Mouse (Mus musculus) urinary bladder, postnatal 10 days (tissue): ENCODE measurements at regions not wholly inside any gene's neighbourhood (a gene's known extent, or its start where the extent isn't known, plus 50 kb on each side); places are given as distances from the start of the nearest gene placed in this dataset.
A peak's percentile ranks its signal among the peaks of the same experiment; 100 is the strongest.

Source experiments
- DNase-seq: peaks from one replicate; pipeline ENCODE4 v3.0.0; 2022; ENCODE audit warnings: low spot score

DNA sequence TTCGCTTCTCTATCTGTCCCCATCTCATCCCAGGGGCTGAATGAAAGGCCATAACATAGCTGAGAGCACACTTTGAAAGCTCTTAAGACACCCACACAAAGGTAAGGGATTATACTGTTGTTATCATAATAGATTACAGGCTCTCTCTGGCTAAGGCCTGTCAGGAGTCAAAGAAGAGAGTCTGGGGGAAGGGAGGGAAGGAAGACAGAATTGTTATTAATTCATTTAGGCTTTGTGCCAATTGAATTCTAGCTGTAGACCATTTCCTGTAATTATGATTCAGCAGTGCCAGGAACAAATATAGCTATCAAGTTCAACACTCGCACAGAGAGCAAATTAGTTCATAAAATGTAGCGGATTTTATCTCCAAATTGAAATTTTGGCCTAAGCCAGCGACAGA, 369.3 kb upstream of the Gm10306 start:
- no peak for DNase-seq

DNA sequence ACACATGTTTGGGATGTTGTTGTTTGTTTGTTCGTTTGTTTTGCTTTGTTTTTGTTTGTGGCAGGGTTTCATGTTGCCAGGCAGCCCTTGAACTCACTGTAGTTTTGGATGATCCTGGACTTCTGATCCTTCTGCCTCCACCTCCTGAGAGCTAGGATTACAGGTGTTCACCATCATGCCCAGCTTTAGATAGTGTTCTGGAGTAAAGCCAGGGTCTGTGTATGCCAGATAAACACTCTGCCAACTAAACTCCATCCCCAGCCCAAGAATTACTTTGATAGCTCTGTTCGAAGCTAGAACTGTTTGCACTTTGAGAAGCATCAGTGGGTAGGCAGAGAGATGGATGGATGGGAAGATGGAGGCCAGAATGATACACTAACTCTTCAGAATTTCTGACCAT, 368.0 kb upstream of the Gm10306 start:
- DNase-seq, result no peak

DNA sequence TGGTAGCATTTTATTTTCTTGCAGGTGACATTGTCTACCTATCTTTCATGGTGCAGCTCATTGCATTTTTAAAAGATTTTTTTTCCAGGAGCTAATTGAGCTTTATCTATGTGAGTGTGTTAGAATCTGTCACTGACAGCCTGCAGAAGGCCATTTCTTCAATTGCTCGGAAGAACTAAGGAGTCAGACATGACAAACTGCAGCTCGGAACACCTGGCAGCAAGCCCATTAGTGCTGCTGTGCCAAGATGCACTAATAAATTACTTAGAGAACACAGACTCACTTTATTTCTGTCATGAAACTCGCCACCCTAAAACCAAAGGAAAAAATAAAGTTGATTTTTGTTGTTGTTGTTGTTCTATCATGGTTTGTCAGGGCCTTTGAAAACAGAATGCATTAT, 367.5 kb upstream of the Gm10306 start:
- DNase-seq, result peak; percentile 34

DNA sequence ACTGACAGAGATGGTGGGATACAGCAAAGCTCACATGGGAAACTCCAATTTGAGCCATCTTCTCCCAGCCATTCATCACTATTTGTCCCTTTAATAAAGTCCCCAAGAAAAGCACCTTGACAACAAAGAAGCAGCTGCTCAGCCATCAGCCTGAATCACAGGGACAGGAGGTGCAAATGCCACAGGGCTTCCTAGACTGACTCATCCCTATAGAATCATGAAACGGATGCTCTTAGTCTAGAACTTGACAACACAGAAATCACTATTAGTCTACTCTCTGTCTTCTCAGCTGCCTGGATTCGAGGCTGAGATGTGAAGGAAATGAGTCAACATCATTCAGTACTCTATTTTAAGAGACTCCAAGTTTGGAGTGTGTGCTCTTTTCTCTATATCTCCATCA, 365.4 kb upstream of the Gm10306 start:
- DNase-seq, result no peak

DNA sequence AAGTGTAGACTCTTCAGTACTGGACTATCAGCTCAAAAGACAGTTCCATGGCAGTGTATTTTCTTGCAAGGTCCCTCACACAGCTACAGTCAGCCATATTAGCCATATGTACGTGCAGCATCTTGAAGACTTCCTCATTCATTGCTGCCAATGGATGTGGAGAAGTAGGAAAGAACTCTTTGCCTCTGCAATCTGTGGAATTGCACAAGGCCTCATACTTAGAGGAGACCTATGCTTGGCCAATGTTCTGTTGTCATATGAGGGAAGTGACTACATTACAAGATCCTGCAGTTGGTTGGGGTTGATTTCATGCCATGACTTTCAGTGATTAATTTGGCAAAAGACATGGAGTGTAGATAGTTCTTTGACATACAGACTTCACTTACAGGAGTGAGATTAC, 340.1 kb upstream of the Gm10306 start:
- DNase-seq, result no peak

DNA sequence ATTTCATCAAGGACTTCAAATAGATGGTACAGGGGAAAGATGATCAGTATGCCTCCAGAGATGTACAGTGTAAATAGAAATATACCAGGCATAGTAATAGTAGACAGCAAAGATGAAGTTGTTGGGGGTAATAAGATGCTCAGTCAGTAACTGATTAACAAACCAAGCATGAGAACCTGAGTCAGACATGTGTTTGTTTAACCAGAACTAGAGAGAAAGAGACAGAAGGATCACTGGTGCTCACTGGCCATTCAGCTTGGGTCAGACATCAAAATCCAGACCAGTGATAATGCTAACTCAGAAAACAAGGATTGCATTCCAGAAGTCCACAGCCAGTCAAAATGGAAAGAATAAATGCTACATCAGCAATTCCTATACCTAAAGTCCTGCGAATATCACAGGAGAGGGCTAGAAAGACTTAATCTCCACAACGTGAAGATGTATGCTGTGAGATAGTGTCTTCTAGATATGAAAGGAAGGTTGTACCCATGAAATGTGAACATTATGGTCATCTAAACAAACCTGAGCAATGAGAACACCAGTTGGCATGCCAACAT, 320.6 kb upstream of the Gm10306 start:
- no peak for DNase-seq

DNA sequence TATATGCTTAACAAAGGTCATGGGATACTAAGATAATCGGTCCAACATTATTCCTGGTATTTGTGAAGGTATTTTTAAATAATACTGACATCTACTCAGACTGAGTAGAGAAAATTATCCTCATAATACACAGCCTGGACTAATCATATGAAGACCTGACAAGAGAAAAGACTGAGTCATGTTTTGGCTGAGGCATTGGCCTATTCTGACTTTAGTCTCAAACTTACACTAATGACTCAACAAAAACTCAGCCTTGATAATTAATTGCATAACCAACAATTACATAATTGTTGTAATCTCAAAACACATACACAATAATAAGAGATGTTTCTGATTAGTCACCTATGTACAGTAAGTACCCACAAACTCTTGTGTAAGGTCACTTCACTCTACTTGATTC, 300.3 kb upstream of the Gm10306 start:
- no peak for DNase-seq

DNA sequence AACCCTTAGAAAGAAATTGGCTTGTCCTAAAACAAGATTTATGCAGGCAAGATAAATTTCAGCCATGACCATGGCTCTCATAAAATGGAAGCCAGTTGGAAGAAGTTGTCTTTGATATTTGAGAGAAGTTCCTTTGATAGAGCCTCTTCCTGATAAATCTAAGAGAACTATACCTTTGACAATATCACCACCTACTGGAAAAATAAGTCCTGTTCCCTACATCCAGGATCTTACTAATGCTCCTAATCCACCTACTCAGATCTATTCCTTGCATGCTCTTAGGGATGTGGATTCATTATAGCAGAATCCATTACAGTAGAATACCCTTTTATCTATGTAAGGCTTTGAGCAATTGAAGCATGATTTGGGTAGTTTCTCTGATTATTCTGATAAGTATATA, 295.2 kb upstream of the Gm10306 start:
- no peak for DNase-seq

DNA sequence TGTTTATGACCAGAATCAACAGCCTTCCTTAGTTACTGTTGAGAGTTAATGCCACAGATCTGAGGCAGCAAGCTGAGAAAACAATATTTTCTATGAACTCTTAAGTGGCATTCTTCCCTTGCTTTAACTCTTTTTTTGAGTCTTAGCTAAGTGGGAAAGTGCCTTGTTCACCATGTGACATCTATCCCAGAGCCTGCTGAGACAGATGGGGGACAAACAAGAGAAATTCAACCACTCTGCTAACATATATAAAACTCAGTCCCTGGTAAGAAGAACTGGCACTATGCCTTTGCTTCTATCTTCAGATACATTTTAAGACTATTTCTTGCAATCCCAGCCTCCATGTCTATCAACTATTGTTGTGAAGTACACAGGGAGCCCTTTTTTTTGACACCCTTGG, 274.6 kb upstream of the Gm10306 start:
- no peak for DNase-seq

DNA sequence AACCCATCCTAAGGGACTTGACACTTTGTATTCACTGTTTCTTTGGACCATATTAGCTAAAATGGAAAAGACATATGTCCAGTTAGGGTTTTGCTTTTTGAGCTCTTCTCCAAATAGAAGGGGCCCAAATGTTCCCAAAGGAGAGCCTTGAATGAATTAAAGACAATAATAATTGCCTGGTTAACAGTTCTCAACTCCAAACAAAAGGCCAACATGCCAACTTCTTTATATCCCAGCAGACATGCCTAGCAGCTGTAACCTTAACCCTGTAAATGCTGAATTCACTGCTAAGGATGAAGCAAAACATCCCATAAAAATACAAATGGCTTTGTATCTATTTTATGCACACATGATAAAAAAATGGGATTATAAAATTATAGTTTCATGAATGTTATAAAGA, 264.2 kb upstream of the Gm10306 start:
- DNase-seq, result no peak

DNA sequence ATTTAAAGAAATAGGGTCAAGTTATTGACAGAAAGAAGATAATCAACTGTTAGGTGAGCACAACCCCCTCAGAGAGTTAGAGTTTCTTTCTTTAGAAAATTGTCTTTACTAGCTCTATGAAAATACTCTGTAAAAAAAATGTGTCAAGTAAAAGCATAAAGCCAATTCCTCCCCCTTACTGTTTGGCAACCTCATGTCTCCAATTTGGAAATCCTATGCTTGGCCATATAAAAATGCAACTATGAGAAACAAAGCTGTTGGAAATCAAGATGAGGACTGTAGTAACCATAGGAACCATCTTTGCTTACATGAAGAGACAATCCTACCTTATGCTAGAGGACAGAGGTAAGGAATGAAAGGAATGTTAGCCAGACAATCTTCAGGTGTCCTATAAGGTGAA, 239.0 kb upstream of the Gm10306 start:
- DNase-seq, result no peak

DNA sequence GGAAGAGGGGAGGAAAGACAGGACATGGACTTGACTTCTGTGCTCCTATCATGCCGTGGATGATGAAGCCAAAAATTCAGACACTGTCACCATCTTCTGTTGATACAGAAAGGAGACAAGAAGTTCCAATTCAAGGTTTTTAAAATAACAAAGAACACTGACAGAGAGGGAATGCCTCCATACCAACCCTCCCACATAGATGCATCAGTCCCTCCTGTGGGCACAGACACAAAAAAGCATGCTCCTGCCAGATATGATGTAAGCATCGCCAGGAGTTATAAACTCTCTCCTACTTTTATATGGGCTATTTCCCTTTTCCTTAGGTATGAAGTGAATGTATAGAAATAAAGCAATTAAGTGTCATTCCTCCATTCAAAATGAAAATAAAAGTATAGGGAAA, 229.6 kb upstream of the Gm10306 start:
- DNase-seq, result no peak

DNA sequence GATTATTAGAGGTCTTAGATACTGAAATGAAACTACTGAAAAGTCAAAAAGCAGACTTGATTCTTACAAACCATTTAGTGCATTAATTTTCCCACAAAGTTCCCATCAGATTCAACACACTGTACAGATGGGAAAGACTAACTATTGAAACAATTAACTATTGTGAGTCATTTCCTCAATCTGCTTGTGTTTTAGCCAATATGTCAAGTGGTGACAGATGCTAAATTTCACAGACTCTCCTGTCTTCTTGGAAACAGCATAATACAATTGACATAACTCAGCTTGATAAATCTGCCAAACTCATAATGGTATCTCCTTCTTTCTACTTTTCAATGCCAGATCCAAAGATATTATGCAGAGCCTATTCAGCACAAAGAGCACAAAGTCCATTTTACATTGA, 213.0 kb upstream of the Gm10306 start:
- no peak for DNase-seq

DNA sequence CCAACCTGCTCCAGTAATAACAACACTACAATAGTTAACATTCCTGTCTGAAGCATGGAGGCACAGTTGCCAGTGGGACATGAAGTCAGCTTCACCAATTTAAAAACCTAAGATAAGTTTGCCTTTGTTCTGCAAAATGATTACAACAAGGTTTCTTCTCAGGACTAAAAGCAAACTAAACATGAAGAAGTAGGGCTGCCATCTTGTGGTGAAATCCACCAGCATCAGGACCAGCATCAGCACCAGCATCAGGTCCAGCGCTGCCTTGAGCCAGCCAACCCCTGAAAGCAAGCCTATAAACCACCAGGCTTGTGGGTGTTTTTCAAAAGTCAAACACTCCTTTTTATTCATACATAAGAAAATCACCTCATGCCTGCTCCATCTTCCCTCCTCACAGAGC, 207.1 kb upstream of the Gm10306 start:
- no peak for DNase-seq

DNA sequence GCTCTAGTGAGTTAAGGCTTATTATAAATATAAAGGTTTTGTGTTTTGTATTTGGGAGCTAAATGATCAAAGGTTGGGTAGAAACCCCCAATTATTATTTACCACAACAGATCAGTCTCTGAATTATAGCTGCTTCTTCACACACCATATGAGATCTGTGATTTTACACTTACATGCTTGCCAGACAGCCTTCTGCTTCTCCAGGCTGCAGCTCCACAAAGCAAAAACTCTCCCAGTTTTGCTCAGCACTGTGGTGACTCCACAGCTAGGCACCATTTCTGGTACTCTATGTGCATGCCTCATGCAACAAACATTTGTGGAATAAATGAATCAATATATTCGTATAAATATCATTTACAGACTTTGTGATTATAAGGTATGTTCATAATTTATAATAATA, 199.4 kb upstream of the Gm10306 start:
- no peak for DNase-seq

DNA sequence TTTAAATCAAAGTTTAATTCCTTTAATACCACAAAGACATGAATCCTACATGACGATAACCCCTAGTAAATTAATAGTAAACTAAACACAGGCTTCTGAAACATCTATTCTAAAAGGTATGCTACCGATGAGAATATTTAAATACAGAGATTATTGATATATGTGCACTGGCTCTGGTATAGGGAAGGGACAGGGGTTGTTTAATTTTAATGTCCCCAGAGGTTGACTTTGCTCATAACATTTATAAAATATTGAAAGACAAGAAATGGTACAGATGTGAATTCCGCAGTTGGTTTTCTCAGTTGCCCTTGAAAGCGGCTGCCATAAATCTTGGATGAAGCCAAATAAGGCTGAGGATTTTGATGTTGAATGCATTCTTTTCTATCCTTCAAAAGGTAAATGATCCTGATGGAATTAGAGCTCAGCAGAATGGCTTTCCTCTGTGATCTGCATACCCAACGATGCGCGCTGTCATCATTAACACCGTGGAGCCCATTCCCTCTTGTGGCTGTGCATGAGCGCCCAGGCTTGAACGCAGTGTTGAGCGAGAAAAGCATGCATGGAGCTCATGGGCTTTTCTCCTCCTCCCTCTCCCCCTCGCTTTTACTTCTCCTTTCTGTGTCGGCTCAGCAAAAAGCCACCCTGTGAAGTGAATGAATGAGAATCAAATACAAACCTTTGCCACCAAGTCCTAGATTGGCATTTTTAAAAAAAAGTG, 195.4 kb upstream of the Gm10306 start:
- DNase-seq, result no peak

DNA sequence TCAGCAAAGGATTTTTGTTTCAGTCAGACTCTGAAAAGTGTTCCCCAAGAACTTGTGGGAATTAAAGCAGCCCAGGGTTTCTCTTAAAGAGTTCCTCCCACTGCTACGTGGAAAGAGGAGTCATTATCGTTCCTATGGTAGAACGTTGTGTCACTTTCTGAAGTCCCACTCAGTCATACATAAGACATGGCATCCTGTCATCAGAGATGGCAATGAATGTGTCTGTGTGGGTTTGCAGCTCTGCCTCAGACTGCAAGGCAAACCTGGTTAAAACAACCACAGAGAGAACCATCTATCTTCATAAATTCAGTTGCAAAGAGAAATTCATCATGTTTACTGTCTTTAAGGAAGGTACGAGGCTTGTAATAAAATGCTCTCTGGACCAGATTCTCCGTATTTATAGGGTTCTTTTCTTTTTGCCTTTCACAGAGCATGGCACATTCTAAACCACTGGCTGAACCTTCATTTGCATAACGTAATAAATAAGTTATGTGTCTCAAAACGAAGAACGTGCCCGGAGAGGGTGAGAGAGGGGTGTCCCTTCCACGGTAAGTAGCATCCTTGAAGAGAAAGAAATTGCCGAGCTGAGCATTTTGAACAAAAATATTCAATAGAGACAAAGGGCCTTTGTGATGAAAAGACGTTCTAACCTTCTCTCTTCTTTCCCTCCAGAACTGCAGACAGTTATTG, 194.7 kb upstream of the Gm10306 start:
- no peak for DNase-seq

DNA sequence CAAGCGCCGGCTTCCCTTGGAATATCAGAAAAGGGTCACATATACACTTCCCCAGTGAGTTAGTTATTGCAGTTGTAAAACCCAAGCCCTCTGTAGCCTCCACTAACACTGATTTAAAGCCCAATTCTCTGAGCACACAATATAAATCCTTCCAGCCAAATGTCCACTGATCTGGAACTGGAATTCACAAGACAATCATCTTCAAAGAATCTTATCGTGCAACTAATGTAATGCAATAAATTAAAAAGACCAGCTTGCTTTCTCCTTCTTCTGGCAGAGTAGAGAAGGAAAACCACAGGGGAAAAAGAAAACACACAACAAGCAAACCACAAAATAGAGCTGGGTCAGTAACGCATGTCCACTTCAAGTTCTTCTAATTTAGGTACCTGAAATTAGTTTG, 191.0 kb upstream of the Gm10306 start:
- DNase-seq, result no peak

DNA sequence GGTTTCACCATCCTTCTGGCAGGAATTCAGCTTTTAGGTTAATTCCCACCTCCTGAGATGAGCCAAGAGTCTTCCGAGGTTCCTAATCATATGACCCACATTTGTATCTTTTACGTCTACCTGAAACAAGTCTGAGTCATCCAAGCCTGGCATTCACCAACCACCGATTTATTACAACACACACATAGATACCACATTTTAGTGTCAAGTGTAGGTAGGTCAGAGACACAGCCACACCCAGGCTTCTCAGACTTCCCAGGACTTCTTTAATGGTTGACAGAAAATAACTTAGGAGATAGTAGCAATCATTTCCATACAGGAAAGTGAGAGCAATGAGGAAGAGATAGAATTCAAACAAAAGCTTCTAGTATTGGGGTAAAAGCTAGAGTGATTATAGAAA, 189.2 kb upstream of the Gm10306 start:
- DNase-seq, result no peak

DNA sequence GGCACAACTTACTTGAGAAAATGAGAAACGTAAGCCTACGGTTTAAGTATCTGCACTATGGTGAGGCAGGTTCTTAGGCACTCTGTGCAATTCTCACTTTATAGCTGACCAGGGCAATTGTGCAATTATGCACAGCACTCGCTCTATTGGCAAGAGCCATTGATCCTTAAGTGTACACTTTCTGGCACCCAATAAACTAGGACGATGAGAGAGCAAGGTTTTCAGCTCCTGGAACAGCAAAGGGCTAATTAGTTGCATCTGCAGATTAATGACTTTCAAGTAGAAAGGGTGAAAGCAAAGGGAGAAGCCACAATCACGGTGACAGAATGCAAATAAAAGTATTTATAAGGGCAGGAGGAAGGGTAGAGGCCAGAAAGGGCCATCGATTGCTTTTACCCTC, 185.4 kb upstream of the Gm10306 start:
- no peak for DNase-seq

DNA sequence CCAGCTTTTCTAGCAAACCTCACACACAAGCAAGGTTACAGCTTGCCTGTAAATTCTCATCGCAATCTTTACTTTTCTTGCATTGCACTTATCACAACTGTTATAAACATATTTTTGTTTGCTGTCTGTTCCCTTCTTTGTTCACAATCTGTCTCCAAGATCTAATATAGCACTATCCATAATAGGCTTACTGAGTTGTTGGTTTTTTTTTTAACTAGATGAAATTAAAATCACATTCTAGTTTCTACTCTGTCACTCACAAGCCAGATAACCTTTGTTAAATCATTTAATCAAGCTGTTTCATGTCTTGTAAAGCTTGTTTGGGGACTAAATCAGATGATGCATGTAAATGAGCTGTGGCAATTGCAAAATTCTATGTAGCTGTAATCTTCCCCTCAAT, 180.1 kb upstream of the Gm10306 start:
- DNase-seq, result no peak

DNA sequence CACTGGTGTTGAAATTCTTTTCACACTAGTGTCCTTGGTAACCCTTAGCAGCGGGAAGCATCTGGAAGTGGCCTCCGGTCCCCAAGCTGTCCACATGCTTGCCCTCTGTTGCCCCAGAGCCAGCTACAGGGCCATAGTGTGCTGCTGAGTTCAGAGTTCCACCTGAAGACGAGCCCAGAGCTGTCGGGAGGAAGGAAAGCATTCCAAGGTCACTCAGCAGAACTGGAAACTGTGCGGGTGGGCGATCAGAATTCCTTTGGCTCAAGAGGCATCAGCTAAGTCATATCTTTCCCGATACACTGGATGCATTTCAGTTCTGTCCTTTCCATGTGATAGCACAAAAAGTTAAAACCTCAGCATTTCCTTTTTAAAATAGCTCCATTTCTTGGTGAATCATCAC, 170.6 kb upstream of the Gm10306 start:
- DNase-seq, result no peak

DNA sequence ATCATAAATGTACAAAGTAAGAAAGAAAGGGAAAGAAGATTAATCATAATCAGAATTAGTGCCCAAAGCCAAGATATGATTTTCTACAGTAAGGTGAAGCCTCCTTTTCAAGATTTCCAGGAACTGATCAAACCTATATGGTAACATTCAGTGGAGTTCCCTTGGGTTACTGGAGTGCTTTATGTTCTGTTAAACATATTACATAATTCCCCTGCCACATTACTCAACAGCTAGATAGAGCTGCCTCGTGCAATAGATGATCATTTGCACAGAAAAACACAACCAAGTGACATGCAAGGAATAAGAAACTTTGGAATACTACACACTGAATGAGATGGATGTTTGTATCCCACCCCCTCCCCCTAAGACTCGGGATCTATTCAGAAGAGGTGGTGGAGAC, 168.0 kb upstream of the Gm10306 start:
- no peak for DNase-seq

DNA sequence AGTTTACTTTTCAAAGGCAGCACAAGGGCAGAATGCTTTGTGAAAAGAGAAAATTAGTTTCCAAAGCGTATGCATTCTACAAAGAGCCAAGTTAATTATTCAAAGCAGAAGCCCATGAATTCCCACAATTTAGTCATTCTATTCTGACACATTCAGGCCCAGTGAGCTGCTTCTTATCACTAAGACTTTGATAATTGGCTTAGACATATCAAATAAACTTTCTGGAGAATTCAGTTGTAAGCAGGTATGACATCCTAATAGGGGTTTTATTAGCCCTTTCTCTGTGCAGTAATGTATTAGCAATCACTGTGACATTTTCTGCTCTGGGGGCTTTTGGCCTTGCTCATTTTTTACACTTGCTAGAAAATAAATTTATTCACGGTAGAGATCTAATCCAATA, 161.9 kb upstream of the Gm10306 start:
- DNase-seq, result no peak
